Mouse (Mus musculus) forelimb bud, embryonic 11.5 days (tissue): ENCODE data around the gene Odf4.
"Not testable (repeated sequence)": the region's sequence is repeated elsewhere in the genome, so short reads cannot be mapped to it uniquely, and the experiment has no call there.

Experiments used
- DNase-seq: peaks from one replicate; pipeline ENCODE4 v3.0.0-alpha.2; 2012; ENCODE audit warnings: low read depth, low spot score

The Odf4 gene

GRCm38 (mm10) chr11:68926981-68927380 lies at the start of gene Odf4:
Gene Odf4 (minus strand): TSS chr11:68927081.
- DNase-seq, result no peak

- DNase-seq, result no peak
Measured at GRCm38 (mm10) chr11:68975601-68976000, 48.7 kb upstream of the Odf4 start.

- DNase-seq, result no peak
Measured at GRCm38 (mm10) chr11:68975085-68975484, 48.2 kb upstream of the Odf4 start, which contains the start of gene Rangrf. Gene Rangrf (minus strand): TSS chr11:68975185.

GRCm38 (mm10) chr11:68974059-68974450 lies 47.2 kb upstream of the Odf4 start:
- no peak for DNase-seq

- DNase-seq, result peak; percentile 82
Measured at GRCm38 (mm10) chr11:68973250-68974058, 46.6 kb upstream of the Odf4 start.

GRCm38 (mm10) chr11:68970232-68970631 lies 43.4 kb upstream of the Odf4 start:
- no peak for DNase-seq

GRCm38 (mm10) chr11:68968752-68969151 lies 41.9 kb upstream of the Odf4 start:
- DNase-seq, result no peak

GRCm38 (mm10) chr11:68967337-68968282 lies 40.7 kb upstream of the Odf4 start, which contains the start of gene Slc25a35:
Gene Slc25a35 (plus strand): TSS chr11:68968131.
- DNase-seq, result peak; percentile 88

- no peak for DNase-seq
Measured at GRCm38 (mm10) chr11:68966554-68966953, 39.7 kb upstream of the Odf4 start.

GRCm38 (mm10) chr11:68965845-68966244 lies 39.0 kb upstream of the Odf4 start:
- peak; percentile 58 for DNase-seq

- DNase-seq, result no peak
Measured at GRCm38 (mm10) chr11:68965050-68965449, 38.2 kb upstream of the Odf4 start.

- no peak for DNase-seq
Measured at GRCm38 (mm10) chr11:68963405-68963804, 36.5 kb upstream of the Odf4 start.

GRCm38 (mm10) chr11:68962159-68962558 lies 35.3 kb upstream of the Odf4 start:
- not testable (repeated sequence) for DNase-seq

GRCm38 (mm10) chr11:68961596-68961995 lies 34.7 kb upstream of the Odf4 start:
- DNase-seq, result no peak

- DNase-seq, result no peak
Measured at GRCm38 (mm10) chr11:68957971-68958370, 31.1 kb upstream of the Odf4 start.

- DNase-seq, result no peak
Measured at GRCm38 (mm10) chr11:68957308-68957707, 30.4 kb upstream of the Odf4 start, which contains the start of gene Arhgef15. Gene Arhgef15 (minus strand): TSS chr11:68957480.

- DNase-seq, result no peak
Measured at GRCm38 (mm10) chr11:68956697-68957096, 29.8 kb upstream of the Odf4 start.

- DNase-seq, result no peak
Measured at GRCm38 (mm10) chr11:68956107-68956506, 29.2 kb upstream of the Odf4 start.

GRCm38 (mm10) chr11:68955473-68955872 lies 28.6 kb upstream of the Odf4 start:
- DNase-seq, result no peak

- no peak for DNase-seq
Measured at GRCm38 (mm10) chr11:68954408-68954807, 27.5 kb upstream of the Odf4 start.

- DNase-seq, result no peak
Measured at GRCm38 (mm10) chr11:68953903-68954302, 27.0 kb upstream of the Odf4 start.

- DNase-seq, result no peak
Measured at GRCm38 (mm10) chr11:68947542-68947993, 20.7 kb upstream of the Odf4 start.
